Mouse (Mus musculus): ENCODE data around the gene Pdcd6ip.

Gene Pdcd6ip

DNA sequence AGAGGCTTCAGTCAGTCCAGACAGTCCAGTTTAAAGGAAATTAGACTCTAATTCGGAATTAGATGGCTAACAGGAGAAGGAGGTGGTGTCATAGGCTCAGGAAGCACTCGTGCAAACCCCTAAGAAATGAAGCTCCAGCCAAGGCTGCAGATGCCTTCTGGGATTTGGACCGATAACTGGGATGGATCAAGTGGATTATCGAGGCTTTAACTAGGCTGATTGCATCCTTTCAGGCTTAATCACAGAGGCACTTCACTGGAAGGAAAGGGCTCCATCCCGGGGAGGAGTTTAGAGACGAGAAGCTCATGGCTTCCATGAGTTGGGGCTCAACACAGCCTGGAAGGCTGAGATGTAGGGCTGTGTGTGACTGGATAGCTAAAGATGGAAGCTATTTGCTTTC, 84.0 kb downstream of the Pdcd6ip start:
- no peak for DNase-seq (ENCODE audit: low spot score)

DNA sequence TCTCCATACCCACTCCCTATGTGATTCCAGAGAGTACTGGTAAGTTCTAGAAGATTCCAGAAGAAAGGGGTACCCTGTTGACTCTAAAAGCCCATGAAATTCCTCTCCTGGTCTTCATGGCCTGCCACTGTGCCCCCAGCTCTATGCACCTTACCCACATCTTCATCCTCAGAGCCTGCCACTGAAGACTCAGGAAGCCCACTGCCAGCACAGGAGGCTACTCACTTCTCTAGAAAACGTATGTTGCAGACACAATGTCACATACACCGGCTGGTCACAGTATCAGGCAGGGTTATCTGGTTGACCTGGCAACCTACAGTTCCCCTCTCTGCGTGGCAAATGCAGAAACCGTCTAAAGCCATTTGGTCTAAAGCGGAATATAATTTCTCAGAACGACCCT, 91.0 kb downstream of the Pdcd6ip start:
- DNase-seq (ENCODE audit: low spot score), result no peak

DNA sequence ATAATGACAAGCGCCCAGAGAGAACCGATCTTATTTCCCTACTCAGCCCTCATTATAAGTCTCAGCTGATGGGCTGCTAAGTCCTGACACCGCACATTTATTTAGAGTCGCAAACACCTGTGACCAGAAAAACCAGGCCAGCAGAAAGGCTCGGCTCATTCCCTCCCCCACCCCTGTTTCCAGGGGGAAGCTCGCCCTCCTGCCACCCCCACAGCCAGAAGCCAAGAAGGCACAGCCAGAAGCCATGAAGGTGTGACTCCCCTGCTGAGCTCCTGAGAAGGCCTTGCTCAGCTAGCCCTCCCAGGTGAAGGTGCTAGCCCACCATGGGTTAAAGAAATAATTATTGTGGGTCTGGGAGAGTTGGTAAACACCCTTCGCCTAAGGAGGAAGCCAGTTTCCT, 97.3 kb downstream of the Pdcd6ip start:
- DNase-seq (ENCODE audit: low spot score), result no peak

DNA sequence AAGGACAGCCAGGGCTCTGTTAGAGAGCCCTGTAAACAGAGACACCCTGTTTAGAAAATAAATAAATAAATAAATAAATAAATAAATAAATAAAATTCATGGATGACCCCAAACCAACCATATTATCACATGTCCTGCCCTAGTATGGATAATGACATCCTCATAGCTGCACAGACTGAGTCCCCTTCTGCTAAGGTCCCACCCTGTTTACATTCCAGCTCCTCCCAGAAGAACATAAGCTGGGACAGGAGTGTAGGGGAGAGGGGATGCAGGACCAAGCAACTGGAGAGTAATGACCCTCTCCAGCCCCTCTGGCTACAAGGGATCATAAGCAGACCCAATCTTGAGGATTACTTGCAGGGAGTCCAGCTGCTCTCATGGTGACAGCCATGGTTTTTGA, 105.9 kb downstream of the Pdcd6ip start:
- no peak for DNase-seq (ENCODE audit: low spot score)

All from lung, postnatal 25 days (tissue).